9 mouse cellular contexts compared by ENCODE assay signal in the genomic region with DNA sequence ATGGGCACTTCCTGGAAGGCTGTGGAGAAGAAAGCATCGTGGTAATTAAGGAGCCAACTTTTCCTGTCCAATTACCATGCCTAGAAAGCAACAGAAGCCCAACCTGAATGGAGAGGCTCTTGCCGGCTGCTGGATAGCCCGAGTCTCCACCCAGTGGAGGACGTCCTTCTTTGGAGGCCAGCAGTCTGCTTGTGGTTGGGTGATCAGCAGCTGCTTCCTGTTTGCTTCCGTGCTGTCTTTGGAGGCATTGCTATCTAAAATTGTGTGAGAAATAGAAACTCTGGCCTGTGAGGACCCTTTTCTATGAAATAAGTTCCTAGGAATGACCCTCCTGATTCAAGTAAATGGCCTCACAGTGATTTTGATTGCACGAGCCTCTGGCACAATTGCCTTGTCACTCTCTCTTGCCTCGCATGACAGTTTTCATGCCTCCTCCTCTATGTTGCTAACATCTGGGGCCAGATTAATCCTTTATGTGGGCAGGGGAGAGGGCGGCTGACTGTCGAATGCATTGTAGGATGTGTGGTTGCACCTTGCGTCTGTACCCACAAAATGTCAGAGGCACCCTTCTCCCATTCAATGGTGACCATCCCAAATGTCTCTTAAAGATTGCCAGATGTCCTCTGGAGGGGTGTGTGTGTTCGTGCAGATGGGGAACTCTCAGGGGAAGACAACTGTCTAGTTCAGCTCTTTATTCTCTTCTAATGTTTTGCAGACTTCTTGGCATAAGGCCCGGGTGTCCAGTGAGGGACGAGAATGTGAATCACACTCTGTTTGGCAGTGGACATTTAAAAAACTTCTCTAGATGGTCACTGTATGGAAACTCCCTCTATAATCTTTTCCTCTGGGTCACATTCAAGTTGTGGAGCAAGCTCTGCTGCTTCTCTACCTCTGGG.
A peak's percentile ranks its signal among the peaks of the same experiment; 100 is the strongest.
DNase-seq lines count a peak whose midpoint lies in the region; ATAC-seq lines count a peak whose summit lies in the region.
"Had no signal": no experiment of that assay in that cellular context is flagged by ENCODE, and none has a peak within 500 bp of the region (broad histone marks: within the 10 kb centered on the region; RNA-seq: fewer than 3 reads in every experiment).

No protein-coding gene starts in this region.

- DNase-seq in urinary bladder, postnatal 14 days (ENCODE audit: low spot score), result peak; percentile 39
- no peak for DNase-seq in urinary bladder, adult 18-20 months (ENCODE audit: low spot score in 2 of 2)
- DNase-seq in lung, postnatal 10 days, result peak; percentile 88
- DNase-seq in thymus, postnatal 14 days, result peak; percentile 72
- no peak for DNase-seq in midbrain, embryonic 11.5 days (ENCODE audit: low spot score, missing footprints)

- peak; percentile 99 for ATAC-seq in common myeloid progenitor, adult 5-6 weeks (replicated peaks; ENCODE audit: low read depth, poor library complexity, severe bottlenecking)
- ATAC-seq in inflammation-experienced regulatory T-cells, adult 6 months, result peak; percentile 98
- ATAC-seq in midbrain, embryonic 11.5 days (ENCODE audit: low FRiP score), result no peak
- ATAC-seq in erythroblast, adult 5-6 weeks (replicated peaks; ENCODE audit: low FRiP score, poor library complexity, severe bottlenecking), result no peak

- H3K36me3 ChIP-seq in midbrain, embryonic 11.5 days (ENCODE audit: control insufficient read depth, insufficient read depth, low read length), result no peaks in the 10 kb centered on the region
- H3K36me3 ChIP-seq: embryonic facial prominence, embryonic 13.5 days had no signal

- no peak overlapping the region for H3K27ac ChIP-seq in midbrain, embryonic 11.5 days (ENCODE audit: low read depth, low read length)
- H3K27ac ChIP-seq: embryonic facial prominence, embryonic 13.5 days had no signal

- no peaks in the 10 kb centered on the region for H3K27me3 ChIP-seq in midbrain, embryonic 11.5 days (ENCODE audit: control insufficient read depth, insufficient read depth, low read length)
- H3K27me3 ChIP-seq: embryonic facial prominence, embryonic 13.5 days had no signal

- no peak overlapping the region for H3K4me3 ChIP-seq in midbrain, embryonic 11.5 days (ENCODE audit: low read depth, low read length)
- H3K4me3 ChIP-seq: embryonic facial prominence, embryonic 13.5 days had no signal

- no peaks in the 10 kb centered on the region for H3K4me1 ChIP-seq in midbrain, embryonic 11.5 days (ENCODE audit: control insufficient read depth, insufficient read depth, low read length)

- no peak overlapping the region for H3K9ac ChIP-seq in midbrain, embryonic 11.5 days (ENCODE audit: low read length)
- H3K9ac ChIP-seq: embryonic facial prominence, embryonic 13.5 days had no signal

- no peaks in the 10 kb centered on the region for H3K9me3 ChIP-seq in midbrain, embryonic 11.5 days (ENCODE audit: control insufficient read depth, low read length)
- H3K9me3 ChIP-seq: embryonic facial prominence, embryonic 13.5 days had no signal

- 77% methylated on average over 13 of the region's 13 CpGs for WGBS in midbrain, embryonic 11.5 days

- no peak overlapping the region for H3K4me2 ChIP-seq in midbrain, embryonic 11.5 days
- H3K4me2 ChIP-seq: embryonic facial prominence, embryonic 13.5 days had no signal

Comparison
In these comparisons a context has a peak if more than half of its experiments do, and no peak if none do; other contexts are left out.
1. DNase-seq: peak in urinary bladder, postnatal 14 days (single experiment), lung, postnatal 10 days (single experiment) and thymus, postnatal 14 days (single experiment); none in urinary bladder, adult 18-20 months (0 of 2) and midbrain, embryonic 11.5 days (single experiment).
2. ATAC-seq: peak in common myeloid progenitor, adult 5-6 weeks (single experiment) and inflammation-experienced regulatory T-cells, adult 6 months (single experiment); none in midbrain, embryonic 11.5 days (single experiment) and erythroblast, adult 5-6 weeks (single experiment).